Mouse (Mus musculus): Measurements from ENCODE around the gene Olfr1318.
A peak's percentile ranks its signal among the peaks of the same experiment; 100 is the strongest.

Olfr1318 gene

GRCm38 (mm10) chr2:112153898-112154297, at the start of gene Olfr1318:
Olfr1318 (plus strand) TSS chr2:112154198.
- no peak for DNase-seq (ENCODE audit: extremely low spot score)

GRCm38 (mm10) chr2:112115340-112115739, 38.7 kb upstream of the Olfr1318 start, which contains the start of gene Olfr1315-ps1:
Olfr1315-ps1 (minus strand) TSS chr2:112115440.
- DNase-seq (ENCODE audit: extremely low spot score): no peak

GRCm38 (mm10) chr2:112134877-112135276, 19.1 kb upstream of the Olfr1318 start, which contains the start of gene Olfr1316:
Olfr1316 (minus strand) TSS chr2:112134977.
- no peak for DNase-seq (ENCODE audit: extremely low spot score)

- DNase-seq (ENCODE audit: extremely low spot score): no peak
Observed at GRCm38 (mm10) chr2:112140029-112140428, 14.0 kb upstream of the Olfr1318 start, which contains the start of gene Olfr1317. Olfr1317 (plus strand) TSS chr2:112140329.

GRCm38 (mm10) chr2:112196859-112197258, 42.9 kb downstream of the Olfr1318 start:
- peak; percentile 45 for DNase-seq (ENCODE audit: extremely low spot score)

GRCm38 (mm10) chr2:112203056-112203455, 49.1 kb downstream of the Olfr1318 start:
- DNase-seq (ENCODE audit: extremely low spot score): no peak
